Mouse (Mus musculus) left cerebral cortex, adult 11 months (tissue): Measurements from ENCODE around the gene Bach2.

ENCODE experiments used
- DNase-seq: peaks from one replicate; pipeline ENCODE4 v3.0.0; 2022; ENCODE audit warnings: low spot score

Bach2 gene

DNA sequence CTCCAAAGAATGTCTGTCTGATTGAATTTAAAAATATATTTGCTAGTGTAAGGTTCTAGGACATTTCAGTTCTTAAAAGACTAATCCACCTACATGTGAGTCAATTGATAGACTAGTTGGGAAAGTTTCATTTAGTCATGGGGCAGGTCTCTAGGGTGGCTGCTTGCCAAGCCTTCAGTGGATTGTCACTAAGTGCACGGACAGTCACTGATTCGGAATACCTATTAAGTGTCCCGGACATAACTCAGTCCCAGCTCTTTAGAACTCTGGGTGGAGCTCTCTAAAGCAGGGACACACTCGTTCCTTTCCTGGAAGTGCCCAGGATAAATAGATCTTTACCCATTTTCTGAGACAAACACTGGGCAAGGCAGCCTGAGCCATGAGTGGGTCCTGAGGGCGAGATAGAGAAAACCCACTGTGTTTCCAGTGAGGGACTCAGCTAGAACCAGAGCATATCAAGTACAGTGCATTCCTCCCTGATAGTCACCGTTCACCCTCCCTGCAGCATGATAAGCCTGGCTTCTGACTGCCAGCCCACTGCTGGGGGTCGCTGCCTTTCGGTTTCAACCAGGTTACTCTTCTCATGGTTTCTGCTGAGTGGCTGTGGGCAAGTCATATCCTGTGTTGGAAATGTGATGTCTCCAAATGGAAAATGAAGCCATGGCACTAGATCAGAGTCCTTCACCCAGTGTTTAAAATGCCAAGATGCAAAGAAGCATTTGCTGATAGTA is 92.1 kb downstream of the Bach2 start:
- DNase-seq: no peak

DNA sequence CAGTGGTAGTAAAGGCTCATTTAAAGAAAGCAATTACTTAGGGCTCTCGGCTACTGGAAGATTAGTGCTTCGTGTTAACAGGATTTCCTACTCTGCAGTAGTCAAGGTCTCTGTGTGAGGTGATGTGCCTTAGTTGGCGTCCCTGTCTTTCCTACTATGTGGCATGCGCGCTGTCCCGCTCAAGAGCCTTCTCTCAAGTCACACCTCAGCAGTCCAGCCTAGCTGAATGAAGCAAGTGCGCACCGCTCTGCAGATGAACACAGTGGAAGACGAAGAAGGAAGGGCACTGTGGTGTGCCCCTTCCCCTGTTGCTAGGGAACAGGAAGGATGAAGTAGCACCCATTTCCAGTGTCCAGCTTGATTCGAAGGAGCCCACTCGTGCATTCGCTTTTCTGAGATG is 93.4 kb downstream of the Bach2 start:
- DNase-seq: no peak

DNA sequence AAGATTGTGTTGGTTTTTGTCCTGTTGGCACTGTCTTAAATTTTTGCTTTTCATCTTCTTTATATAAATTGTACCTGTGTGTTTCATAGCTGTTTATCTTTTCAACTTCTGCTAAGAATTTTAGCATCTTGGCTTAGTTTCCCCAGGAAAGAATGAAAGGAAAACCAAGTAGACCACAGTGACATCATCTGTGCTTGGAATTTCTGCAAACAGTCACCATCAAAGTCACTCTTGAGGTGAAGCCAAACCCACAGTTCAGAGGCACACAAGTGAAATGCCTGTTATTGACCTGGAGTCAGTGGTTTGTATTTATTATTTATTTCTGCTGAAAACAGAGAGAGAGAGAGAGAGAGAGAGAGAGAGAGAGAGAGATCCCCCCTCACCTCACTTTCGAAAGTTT is 95.5 kb downstream of the Bach2 start:
- no peak for DNase-seq

DNA sequence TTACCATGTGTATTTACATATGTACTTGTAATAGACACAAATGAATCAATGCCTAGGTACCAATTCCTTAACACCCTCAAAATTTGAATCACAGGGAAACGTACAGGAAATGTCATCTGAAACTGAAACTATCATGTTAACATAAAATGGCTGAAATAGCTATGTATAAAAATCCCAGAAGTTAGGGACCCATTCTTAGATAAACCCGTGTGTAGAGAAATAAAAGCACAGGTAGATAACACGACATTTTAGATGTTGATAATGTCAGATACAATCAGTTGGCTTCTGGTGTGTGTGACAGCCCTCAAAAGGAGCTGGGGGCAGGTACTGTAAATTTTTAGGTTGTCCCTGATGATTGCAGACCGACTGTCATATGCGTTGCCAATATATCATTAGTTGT is 96.2 kb downstream of the Bach2 start:
- DNase-seq: no peak

DNA sequence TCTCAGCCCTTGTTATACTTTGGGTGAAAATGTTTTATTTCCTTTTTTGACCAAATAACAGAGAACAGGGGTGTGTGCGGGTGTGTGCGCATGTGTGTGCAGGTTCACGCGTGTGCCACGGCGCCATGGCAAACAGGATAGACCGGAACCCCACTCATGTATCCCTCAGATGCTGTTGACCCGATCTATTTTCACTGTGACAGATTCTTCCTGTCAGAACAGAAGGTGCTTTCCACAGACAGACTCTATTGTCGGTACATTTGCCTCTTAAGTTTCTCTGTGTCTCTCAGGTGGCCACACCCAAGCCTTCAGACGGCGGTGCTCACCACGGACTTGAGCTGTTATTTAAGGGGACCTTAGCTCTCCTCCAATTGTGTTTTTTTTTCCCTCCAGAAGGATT is 97.1 kb downstream of the Bach2 start:
- no peak for DNase-seq

DNA sequence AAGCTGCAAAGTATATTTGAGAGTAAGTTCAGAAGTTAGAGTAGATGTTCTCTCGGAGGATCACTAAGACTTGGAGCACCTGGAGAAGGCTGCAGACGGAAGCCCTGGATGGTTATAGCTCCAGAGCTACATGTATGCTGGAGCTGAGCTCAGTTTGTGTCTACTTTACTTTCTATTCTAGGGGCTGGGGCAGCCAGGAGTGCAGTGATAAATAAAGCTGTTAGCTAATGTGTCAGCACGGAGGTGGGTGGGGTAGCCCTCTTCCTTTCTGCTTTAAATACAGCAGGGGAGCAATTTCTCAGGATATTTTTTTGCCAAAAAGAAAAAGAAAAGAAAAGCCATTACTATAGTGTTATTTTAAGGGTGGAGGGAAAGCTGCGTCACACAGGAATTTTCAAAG is 98.0 kb downstream of the Bach2 start:
- no peak for DNase-seq

DNA sequence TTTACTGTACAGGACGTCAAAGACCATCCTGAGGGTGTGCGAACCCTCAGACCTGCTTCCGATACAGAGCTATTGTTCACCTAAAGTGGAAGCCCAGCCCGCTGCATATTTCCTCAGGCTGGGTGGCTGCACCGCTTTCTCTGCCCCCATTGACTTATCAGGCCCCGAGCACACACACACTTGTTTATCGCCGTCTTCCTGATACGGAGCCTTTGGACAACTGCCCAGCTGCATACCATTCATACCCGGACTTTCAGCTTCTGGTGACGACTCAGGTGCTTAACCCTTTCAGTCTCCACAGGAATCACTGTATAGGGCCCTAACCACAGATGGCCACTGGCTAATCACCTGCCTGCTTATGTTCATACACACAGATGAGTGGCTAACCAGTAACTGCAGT is 99.0 kb downstream of the Bach2 start:
- no peak for DNase-seq

DNA sequence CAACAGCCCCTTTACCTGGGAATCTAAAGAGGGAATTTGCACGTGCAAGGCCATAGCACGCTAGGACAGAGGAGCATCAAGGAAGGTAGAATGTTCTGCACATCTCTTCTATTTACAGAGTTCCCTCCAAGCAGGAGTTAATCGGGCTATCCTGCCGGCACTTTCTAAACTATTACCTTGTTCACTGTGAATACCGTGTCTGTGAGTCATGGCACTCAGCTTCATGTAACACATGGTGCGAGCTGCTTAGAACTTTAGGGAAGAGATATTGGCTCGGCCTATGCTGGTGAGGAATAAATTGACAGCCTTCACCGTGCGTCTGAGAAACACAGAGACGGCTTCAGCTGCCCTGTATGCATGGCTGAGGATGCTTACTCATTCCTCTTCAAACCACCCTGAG is 99.8 kb downstream of the Bach2 start:
- DNase-seq: no peak

DNA sequence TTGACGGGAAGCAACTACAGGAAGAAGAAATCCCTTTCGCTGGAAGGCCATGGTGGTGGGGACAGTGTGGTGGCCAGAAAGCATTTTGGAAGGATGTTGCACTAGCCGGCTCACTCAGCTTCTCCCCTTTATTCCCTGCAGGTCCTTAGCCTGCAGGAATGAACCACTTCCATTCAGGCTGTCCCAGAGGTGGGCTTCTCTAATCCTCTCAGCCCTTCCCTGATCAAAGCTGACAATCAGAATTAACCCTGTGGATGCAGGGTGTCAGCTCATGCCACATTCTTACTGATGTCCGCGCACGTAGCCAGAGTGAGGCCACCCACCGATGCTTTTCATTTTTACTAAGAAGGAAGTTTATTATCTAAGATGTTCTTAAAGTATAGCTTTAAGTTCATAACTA is 102.2 kb downstream of the Bach2 start:
- no peak for DNase-seq

DNA sequence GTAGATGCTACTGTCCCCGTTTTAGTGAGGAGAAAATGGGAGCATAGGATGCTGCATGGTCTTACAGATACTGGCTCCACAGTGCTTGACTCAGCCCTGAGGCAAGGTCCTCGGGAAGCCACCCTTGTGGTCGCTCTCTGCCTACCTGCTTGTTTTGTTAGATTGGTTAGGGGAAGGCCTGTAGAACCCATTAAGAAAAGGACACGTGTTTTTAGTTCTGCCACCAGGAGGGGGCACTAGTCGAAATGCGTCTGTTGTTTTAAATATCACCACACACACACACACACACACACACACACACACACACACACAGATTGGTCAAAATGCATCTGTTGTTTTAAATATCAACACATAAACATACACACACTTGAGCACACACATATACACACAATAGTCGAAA is 103.7 kb downstream of the Bach2 start:
- DNase-seq: no peak

DNA sequence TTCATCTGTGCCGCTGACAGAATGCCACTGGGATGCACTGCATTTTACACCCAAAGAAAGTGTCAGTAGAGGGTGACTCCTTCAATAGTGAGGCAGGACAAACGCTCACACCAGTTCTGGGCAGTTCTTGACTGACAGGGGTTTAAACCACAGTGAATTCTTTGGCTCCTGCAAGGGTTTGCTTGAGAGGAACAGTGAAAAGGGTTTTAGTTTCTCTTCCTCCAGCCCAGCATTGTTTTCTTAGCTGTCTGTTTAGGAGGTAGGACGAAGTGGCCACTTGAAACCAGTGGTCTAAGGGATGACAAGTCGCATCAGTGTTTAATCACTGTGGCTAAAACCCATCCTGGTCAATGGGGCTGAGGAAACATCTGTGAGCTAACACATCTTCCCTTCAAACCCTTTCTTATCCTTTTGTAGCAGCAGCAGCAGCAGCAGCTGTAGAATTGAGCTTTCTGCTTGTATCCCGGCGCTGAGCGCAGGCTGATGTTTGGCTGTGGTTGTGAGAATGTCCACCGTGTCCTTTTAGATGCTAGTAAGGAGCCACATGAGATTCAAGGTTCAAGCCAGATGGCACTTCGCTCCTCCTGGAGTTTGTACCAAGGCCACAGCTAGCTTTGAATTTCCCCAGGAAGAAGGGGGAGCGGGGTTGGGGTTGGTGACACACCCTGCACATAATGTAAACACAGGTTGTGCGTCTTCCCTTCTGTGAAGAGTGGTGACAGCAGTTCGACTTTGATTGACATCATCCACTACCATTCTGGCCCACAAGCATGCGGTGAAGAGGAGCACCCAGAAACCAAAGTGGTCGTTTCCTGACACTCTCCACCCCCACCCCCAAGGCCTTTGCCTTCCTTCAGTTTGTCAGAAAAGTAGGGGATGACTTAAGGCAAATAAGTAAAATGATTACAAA is 104.9 kb downstream of the Bach2 start:
- no peak for DNase-seq

DNA sequence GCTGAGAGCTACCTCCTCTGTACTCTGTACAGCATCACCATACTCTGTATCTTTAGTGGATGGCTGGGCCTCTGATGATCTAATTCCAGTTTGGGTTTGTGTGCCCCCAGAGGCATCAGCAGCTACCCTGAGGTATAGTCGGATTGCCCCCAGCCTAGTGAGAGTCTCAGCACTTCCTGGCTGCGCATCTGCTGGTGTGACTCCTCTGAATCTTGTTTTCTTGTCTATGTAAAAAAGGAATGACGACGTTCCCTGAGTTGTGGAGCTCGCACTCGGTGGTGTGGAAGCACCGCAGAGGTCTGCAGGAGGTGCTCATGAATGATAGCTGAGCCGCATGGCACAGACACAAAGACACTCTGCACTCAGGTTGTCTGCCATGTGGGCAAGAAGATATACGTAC is 105.7 kb downstream of the Bach2 start:
- no peak for DNase-seq

DNA sequence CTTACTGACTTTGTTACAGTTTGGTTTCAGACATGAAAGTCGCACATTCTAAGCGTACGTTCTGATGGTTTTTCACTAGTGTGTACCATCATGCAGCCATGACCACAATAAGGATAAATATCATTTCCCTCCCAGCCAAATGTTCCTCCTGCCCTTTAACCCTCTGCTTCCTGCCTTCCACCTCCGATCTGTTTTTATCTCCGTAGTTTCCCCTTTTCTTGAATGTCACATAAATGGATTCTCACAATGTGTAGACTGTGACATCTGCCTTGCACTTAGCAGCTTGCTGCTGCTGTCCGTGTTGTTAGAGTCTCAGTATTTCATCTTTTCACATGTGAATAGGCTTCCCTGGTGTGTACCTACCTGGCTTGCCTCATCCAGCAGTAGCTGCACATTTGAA is 108.6 kb downstream of the Bach2 start:
- DNase-seq: no peak

DNA sequence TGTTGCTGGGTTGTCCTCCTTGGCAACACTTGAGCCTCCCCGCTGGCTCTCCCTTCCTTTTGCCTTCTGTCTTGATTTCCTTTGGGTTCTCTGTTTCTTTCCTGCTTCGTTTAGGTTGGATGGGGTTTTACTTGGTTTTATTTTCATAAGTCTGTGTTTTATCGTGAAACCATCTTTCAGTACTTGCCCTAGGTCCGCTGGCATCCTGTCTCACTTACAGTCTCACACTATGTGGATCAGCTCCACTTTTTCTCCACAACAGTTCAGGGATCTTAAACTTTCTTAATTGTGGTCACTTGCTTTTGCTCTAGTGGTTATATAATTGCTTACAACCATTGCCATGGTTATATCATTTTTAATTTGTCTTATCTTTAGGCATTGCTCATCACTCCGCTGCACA is 109.1 kb downstream of the Bach2 start:
- DNase-seq: no peak

DNA sequence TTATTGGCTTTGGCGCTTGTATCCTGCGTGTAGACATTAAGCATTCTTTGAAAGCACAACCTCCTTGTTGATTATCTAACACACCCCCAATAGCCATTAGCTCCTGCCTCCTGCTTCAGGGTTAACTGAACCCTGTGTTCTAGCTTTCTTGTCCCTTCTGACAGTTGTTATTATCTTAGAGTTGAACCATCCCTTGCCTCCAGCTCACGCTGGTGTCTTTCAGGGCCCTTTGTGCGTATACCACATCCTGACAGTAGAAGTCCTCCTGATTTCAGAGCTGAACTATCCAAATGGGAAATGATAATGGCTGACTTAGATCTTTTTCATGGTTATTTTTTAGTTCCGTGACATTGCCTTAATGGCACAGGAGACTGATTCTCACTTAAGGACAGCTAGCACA is 110.8 kb downstream of the Bach2 start:
- DNase-seq: no peak

DNA sequence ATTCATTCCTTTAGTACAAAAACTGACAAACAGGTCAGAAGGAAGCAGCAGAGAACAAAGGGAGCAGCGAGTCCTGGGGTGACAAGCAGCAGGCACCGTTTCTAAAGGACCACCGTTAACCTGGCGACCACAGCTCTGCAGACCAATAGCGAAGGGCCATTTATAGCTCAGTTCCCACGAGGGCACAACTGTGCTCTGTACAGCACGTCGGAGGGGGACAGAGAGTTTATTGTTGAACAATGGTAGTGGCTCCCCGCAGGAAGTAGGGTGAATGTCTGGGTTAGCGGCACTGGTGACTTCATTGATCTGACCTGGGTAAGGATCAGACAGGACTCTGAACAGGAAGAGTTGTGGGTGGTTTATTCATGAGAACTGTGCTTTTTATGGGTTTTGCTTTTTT is 112.6 kb downstream of the Bach2 start:
- no peak for DNase-seq

DNA sequence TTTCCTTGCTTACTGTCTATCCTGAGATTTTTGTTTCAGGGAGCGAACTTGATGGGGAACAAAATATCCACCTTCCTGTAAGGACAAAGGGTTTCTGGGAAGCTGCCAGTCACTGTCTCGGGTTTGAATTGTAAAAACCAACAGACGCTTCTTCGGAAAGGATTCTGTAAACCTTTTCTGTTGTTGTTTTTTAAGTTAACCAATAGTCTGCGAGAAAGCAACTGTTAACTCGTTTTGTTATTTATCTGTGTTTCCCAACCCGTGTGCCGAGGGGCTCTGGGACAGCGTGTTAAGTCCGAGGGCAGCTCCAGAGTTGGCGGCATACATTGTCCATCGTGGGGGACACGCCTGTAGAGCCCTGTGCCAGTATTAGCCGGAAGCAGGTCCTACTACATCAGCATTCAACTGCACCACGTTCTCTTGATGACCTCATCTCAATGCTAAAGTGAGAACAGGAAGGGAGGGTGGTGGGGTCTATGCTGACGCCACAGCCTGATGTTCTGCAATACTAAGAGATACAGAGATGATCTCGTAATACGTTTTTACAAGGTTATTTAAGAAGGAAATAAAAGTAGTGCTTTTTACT is 113.2 kb downstream of the Bach2 start:
- DNase-seq: no peak

DNA sequence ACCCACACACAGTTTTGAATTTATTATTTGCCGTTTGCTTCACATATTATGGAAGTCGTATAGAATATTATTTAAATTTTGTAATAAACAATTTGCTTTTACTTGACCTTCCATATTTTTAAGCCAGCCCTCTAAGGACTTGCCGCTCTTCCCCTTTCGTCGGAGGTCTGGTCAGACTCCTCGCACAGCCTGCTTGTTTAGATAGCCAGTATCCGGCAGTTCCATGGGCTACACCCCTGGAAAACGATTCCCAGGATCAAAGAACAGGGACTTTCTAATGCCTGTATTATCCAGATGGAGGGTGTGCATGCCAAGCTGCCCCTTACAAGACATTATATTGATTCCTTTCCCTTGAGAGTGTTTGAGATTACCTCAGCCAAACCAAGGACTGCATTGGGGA is 113.8 kb downstream of the Bach2 start:
- no peak for DNase-seq

DNA sequence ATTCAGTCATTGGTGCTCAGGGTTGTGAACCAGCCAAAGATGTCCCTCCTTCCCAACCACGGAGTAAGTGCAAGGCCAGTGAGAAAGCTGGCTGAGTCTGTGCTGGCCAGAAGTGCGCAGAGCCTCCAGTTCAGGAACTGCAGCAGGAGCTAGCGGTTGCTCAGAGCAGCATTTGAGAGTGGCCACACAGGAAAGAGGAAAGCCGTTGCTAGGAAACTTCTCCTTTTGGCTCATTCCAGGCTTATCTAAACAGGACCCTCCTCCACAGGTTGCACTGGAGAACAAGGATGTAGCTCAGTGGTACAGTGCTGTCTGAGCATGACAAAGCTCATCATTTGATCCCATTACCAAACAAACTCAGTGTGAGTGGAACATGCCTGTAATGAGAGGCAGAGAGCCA is 114.2 kb downstream of the Bach2 start:
- no peak for DNase-seq

DNA sequence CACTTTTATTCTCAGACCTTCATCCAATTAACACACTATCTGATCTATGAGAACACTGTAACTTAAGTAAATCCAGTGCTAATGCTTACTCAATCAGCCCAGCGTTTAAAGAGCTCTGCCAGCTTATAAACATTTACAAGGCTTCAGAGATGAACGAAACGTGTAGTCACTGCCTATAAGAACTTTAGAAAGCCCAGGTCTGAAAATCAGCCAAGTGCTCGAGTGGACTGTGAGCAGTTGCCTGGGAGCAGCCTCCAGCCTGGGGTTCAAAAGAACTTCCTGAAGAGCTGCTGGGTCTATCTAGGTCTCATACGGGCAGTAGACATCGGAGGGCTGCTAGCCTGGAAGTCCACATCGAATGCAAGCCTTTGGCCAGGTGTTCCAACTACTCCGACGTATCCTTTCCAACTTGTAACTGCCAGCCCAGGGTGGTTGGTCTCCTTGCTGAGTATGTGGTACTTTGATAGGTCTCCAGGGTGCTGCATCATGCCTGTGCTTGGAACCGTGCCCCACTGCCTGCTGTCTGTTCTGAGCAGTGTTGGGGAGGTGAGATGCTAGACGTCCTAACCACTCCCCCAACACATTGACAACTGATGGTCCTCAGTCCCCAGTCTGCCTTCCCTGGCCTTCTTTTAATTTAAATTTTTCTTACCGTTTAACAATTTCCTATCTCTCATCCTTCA is 117.5 kb downstream of the Bach2 start:
- no peak for DNase-seq

DNA sequence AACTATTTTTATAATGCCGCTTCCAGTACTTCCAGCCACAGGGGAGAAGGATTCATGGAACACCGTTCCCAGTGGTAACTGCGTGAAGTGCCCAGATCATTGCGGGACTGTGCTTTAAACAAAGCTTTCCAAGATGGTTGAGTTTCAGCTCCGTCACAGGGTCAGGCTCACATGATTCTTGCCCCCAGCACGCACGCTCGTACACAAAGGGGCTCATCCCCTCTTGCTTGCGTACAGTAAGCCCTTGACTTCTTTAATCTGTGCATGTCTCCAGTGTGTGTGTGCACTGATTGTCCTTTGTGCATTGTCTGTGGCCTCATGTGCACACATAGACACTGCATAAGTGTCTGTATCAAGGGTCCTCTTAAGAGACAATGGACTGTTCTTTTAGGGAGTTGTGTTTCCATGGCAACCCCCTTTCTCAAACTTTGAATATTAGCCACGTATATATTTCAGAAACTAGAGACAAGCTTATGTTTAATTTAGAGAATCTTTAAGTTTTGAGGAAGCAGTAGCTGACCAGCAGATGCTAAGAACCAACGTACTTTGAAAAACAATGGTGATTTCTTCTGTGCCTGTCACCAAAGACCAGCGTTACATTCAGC is 119.5 kb downstream of the Bach2 start:
- no peak for DNase-seq
